Mouse (Mus musculus) yolk sac, embryonic 10.5 days (tissue): Measurements from ENCODE around the gene Fuca1.
"Not testable (repeated sequence)": the region's sequence is repeated elsewhere in the genome, so short reads cannot be mapped to it uniquely, and the experiment has no call there.

Experiments used
- DNase-seq: peaks from one replicate; pipeline ENCODE4 v3.0.0-alpha.2; 2017; ENCODE audit warnings: low spot score

The Fuca1 gene

DNA sequence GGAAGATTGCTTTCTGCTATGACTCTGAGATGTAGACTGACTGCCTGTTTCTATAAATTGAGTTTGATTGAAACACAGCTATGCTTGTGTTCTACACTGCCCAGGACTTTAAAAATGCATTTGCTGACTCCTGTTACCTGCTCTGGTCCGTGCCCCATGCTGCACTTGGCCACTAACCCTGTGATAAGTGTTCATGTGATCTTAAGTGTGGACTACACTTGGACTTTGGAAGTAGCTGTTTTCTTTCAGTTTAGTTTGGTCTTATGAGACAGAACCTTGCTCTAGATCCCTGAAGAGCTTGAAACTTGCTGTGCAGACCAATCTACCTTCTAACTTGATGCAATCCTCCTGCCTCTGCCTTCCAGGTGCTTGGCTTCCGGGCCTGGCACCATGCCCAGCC lies 3.9 kb downstream of the Fuca1 start:
- peak; percentile 42 for DNase-seq

DNA sequence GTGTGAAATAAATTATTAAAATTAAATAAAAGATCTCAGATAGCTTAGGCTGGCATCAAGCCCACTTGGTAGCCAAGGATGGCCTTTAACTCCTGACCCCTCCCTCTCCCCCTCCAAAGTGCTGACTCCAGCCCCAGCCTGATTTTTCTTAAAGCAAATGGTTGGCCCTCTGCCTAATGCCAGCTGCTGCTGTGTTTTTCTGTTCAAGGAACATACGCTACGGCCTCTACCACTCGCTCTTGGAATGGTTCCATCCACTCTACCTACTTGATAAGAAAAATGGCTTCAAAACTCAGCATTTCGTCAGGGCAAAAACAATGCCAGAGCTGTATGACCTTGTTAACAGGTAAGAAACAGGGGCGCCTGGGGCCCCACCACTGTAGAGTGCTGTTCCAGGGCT lies 4.8 kb downstream of the Fuca1 start:
- no peak for DNase-seq

DNA sequence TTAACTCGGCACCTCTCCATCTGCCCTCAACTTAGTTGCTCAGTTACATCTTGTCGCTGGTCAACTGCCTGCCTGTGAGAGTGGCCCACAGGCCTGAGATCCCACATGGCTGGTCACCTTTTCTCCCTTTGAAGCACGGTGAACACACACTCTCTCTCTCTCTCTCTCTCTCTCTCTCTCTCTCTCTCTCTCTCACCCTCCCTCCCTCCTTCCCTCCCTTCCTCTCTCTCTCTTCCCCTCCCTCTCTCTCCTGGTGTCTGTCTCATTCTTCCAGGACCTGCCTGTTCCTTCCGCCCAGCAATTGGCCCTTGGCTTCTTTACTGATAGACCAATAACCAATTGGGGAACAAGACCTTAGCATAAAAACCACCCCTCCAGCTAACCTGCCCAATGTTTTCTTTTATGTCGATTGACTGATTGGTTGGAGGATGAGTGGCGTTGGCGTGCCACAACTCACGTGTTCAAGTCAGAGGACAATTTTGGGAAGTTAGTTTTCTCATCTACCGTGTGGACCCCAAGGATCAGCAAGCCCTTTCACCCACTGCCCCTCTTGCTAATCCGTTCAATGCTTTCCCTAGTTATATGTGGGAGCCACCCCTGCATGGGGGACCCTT lies 5.8 kb downstream of the Fuca1 start:
- DNase-seq = no peak

DNA sequence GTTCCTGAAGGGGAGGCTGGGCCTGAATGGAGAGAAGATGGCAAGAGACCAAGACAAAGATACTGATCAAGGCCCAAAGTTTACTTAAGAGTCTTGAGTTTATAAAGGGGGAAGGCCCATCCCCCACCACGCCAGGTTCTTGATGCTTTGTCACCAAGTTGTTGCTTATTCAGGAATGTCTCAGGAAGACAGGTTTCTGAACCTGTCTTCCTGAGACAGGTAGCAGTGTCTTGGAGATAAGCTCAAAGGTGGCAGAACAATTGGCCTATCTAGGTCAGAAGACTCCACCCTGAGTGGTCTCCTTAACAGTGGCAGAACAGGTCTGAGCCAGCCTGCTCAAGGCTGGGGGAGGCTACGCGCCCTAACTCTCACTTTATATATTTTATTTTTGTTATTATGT lies 6.3 kb downstream of the Fuca1 start:
- DNase-seq = peak; percentile 49

DNA sequence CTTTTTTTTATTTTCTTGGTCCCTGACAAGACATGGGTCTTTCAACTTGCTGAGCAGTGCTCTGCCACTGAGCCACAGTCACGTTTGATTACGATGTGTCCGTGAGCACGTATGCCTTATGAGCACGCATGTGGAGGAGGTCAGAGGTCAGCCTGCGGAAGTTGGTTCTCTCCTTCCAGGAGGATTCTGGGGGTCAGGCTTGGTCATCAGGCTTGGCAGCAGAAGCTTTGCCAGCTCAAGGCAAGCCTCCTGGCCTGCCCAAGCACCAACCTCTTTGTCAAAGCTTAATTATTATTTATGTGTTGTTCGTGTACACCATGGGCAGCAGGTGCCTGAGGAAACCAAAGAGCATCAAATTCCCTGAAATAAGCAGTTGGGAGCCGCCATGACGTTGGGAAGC lies 7.8 kb downstream of the Fuca1 start:
- no peak for DNase-seq

DNA sequence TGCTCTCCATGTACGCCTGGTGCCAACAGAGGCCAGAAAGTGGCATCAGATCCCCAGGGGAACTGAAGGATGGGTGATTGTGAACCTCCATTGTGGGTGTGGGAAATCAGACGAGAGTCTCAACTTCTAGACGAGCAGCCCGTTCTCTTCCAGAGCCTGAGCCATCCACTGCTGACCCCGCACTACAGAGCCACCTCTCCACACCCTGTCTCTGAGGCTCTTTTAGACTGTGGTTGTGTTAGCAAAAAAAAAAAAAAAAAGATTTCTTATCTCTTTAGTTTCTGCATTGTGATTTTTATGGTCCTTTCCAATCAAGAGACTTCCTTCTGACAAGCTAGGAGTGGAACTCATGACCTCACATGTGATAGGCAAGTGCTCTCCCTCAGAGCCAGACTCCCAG lies 8.9 kb downstream of the Fuca1 start:
- DNase-seq = no peak

DNA sequence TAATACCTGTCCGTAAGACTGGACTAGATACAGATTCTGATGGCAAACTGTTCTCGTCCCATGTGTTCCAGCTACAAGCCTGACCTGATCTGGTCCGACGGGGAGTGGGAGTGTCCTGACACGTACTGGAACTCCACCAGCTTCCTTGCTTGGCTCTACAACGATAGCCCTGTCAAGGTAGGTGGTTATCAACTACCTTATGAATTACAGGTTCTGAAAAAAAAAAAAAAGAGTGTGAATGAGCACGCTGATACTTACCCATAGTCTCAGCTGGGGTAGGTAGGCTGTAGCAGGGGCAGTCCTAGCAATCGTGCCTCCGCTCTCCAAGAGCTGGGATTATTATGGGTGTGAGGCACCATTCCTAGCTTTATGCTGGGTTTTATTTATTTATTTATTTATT lies 9.3 kb downstream of the Fuca1 start:
- DNase-seq = no peak

DNA sequence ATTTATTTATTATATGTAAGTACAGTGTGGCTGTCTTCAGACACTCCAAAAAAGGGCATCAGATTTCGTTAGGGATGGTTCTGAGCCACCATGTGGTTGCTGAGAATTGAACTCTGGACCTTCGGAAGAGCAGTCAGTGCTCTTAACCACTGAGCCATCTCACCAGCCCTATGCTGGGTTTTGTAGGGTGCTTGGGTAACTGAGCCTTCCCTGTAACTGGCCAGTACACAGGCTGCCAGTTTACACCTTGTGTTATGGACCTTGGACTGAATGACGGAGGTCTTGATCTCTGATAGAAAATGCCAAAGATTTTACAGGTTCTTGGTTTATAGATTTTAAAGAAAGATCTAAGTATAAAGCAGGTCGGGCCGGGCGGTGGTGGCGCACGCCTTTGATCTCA lies 9.7 kb downstream of the Fuca1 start:
- DNase-seq = no peak

DNA sequence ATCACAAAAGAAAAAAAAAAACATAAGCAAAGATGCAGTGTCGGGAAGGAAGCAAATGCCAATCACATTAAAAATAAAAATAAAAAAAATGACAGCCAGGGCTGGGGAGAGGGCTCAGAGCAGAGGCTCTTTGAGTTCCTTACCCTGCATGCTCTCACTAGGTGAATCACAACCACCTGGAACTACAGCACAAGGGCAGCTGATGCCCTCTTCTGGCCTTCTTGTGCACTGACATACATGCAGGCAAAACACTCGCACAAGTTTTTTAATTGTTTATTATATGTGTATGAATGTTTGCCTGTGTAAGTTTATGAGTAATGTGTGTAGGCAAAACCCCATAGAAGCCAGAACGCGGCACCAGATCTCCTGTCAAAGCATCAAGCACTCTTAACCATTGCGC lies 11.3 kb downstream of the Fuca1 start:
- no peak for DNase-seq

DNA sequence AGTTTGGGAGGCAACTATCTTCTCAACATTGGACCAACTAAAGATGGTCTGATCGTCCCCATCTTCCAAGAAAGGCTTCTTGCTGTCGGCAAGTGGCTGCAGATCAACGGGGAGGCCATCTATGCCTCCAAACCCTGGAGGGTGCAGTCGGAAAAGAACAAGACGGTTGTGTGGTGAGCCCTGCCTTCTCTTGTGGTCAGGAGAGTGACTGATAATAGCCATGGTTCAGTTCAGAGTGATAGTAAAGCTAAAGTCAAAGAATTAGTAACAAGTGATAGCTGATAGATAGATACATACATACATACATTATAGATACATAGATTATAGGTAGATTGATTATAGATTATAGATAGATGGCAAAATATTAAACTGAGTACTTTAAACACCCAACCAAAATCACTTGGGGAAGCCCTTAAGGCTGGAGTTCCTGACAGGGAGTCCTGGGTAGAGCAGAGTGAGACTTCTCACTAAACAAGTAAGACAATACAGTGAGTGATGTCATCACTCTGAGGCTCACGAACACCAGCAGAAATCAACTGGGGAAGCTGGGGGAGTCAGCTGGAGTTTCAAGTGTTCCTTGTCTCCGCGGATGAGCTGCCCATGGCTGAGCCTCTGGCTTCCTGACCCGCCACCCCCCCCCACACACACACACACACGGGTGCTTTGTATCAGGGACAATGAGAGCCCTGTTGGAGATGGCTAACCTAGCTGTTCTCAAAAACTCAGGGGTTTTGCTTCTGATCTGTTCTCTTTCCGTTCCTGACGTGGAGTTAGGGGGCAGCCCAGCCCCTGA lies 14.4 kb downstream of the Fuca1 start:
- DNase-seq = no peak

DNA sequence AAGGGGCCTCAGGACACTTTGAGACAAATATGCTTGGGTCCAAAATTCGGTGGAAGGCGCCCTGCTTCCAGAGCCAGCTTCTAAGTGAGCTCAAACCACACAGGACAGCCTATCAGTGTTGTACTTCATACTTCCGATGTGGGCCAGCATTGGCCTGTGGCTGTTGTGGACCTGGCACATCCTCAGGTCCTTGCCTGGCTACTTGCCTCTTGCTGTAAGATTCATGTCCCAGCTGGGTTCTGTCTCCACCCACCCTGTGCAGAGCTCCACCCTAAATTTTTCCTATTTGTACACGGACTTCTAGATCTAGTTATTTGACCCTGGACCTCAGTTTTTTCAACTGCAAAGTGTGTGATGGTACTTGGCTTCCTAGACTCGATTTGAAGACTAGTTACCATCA lies 15.0 kb downstream of the Fuca1 start:
- no peak for DNase-seq

DNA sequence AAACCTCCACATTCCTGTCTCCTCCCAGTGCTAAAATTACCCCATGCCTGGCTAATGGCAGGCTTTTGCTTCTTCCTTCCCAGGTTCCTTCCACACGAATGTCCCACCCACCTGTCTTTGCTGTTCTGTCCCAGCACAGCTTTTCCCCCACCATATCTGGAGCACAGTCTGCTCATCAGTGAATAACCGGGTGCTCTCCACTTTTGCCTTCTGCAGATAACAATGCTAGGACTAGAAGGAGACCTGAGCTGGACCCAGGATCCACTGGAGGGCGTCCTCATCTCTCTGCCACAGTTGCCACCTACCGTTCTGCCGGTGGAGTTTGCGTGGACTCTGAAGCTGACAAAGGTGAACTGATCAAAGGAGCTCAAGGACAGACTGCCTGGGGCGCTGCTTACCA lies 18.3 kb downstream of the Fuca1 start:
- no peak for DNase-seq

DNA sequence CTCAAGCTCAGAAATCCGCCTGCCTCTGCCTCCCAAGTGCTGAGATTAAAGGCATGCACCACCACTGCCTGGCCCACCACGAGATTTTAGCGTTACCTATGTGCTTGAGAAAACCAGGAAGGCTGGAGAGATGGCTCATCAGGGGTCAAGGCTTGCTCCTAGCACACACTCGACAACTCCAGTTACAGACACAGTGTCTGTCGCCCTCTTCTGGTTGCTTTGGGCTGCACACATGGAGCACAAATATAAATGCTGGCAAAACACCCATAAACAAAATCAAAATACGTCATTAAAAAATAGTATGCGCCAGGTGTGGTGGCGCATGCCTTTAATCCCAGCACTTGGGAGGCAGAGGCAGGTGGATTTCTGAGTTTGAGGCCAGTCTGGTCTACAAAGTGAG lies 20.5 kb downstream of the Fuca1 start:
- DNase-seq = not testable (repeated sequence)

DNA sequence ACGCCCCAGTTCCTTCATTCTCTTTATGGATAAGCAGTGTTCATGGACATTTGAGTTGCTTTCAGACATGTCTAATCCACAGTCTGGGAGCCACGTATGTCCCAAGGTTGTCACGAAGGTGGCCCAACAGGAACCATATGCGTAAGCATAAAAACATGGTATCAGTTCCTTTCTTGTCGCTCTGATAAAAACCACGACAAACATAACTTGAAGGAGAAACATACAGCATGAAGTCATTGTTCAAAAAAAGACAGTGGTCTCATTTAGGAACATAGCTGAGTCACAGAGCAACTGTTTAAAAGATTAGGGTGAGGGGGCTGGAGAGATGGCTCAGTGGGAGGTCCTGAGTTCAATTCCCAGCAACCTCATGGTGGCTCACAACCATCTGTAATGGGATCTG lies 21.7 kb downstream of the Fuca1 start:
- no peak for DNase-seq

DNA sequence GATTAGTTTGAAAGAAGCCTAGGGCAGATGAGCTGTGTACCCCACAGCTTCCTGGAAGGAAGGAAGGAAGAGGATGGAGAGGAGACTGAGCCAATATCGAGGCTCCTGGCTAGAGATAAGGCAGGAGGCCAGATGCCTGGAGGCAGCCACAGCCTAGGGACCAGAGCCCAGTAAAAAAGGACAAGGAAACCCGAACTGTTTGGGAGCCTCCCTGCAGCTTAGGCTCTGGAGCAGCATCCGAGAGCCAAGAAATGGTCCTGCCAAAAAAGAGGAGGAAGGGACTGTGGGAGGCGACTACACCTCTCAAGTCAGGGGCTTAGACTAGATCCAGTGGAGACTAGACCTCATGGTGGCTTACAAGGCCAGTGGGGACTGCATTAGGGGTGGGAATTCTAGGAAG lies 22.9 kb downstream of the Fuca1 start:
- no peak for DNase-seq

DNA sequence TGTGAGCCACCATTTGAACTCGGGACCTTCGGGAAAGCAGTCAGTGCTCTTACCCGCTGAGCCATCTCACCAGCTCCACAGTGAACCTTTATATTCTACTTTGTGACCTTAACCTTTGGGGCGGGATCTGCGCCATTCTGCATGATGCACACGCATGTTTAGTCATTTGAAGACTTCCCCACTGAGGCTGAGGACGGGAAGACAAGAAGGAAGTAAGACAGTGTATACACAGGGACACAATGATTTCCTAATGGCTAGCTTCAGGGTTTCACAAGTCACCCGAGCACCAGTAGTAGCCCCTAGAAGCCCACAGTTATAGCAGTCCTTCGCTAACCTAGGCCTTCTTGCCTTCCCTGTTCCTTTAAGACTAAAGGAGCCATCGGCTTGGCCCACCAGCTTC lies 25.2 kb downstream of the Fuca1 start:
- DNase-seq = no peak

DNA sequence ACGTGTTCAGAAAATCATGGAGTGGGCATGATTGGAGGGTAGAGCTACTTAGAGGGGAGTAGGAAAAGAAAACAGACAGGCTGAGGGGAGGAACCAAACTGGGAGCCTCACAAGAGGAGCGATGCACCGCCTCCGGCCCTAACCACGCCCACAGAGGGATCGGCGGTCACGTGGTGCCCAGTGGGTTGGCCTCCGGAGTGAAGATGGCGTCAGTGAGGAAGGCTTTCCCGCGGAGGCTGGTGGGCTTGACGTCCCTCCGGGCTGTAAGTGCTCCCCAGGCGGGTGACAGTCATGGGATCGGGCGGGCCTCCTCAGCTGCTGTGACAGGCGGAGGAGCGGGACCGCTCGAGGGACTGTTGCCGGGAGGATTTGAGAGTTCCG lies 25.7 kb downstream of the Fuca1 start, which contains the start of gene Hmgcl:
Gene Hmgcl, plus strand, starts transcription at position 171 of the 381 bp plus-strand sequence.
- peak; percentile 93 for DNase-seq

DNA sequence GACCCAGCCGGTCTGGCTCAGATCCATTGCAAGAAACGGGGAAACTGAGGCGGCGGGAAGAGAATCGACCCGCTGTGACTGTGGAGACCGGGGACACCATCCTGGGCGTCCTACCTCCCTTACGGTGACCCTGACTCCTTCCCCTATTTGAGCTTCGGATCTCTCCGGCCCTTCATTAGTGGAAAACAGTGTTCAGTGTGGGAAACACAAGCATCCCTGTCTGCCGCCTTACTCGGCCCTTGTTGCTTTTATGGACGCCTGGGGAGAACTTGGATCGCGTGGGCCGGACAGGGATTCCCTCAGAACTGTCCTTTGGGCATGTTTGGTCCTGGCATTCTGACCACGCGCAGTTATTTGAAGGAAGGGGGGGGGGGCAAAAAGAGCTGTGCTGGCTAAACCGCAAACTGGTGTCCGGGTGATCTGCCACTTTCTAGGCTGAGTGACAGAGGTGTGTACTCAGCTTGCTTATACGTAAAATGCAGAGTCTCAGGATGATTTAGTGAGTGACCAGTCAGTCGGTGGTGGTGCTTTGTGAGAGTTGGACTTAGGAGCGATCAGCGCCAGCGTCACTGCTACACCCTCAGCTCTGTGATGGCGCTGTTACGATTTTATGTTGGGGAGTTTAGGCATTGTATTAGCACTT lies 26.2 kb downstream of the Fuca1 start:
- DNase-seq = no peak

DNA sequence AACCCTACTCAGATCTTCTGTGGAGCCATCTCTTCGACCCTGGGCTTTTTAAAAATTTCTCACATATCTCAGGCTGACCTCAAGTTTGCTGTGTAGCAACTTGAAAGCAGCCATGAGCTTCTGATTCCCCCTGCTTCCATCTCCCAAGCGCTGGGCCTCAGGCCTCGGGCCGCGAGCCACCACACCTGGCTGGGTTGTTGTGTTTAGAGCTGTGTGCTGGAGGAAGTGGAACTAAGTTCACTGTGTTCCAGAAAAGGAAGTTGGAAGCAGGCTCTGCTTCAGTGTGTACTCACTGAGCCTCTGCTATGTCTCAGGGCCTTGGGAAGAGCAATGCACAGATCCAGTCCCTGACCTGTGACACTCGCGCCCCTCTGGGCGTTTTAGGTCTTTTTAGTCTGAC lies 27.6 kb downstream of the Fuca1 start:
- DNase-seq = no peak

DNA sequence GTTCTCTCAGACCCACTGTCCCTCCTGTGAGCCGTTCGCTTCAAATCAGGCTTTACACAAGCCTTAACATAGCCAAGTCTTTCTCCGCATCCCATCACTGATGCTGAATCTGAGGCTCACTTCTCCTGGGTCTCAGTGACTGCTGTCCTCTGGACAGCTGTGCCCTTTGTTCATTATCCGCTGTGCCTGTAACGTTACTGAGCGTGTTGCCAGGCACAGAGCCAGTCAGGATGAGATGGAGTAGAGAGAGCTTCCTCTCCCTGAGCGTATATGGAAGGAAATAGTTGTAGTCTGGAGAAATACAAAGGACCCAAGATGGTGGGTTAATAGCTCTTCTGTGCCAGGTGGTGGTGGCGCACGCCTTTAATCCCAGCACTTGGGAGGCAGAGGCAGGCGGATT lies 28.9 kb downstream of the Fuca1 start:
- no peak for DNase-seq

DNA sequence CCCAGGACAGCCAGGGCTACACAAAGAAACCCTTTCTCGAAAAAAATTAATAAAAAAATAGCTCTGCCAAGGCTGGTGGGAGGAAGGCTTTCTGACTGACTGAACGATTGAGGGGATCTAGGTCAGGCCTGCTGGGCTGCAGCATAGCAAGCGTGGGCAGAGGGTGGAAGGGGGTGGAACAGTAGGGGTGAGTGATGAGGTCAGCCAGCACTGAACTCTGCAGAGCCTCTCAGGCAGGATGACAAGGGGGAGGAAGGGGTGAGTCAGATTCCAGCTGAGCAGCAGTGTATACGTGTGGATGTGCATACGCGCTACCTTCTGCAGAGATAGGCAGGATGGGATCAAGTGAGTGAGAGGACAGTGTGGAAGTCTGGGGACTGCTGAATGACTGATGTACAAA lies 29.4 kb downstream of the Fuca1 start:
- DNase-seq = no peak

DNA sequence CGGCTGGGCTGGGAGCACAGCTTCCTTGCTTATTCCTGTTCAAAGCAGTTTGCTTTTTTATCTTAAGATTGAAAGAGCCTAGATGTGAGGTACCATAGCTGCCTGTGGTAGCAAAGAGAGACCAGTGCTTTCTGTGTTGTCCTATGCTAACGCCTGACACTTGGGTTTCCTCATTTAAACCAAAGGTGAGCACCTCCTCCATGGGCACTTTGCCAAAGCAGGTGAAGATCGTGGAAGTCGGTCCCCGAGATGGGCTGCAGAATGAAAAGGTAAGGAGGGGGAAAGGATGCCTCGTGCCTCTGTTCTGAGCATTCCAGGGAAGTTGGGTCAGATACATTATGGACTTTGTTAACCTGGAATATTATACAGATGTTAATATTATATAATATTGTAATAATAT lies 29.8 kb downstream of the Fuca1 start:
- no peak for DNase-seq

DNA sequence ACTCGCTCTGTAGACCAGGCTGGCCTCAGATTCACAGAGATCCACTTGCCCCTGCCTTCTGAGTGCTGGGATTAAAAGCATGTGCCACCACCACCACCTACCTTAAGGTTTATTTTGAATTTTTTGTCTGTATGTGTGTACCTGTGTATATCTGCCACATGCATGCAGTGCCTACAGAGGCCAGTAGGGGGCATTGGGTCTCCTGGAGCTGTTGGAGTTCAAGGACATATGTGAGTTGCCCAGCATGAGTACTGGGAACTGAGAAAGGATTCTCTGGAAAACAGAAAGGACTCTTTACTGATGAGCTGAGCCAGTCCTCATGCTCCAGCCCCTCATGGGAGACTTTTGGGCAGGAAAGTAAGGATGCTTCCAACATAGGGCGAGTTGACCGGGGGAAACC lies 31.0 kb downstream of the Fuca1 start:
- no peak for DNase-seq

DNA sequence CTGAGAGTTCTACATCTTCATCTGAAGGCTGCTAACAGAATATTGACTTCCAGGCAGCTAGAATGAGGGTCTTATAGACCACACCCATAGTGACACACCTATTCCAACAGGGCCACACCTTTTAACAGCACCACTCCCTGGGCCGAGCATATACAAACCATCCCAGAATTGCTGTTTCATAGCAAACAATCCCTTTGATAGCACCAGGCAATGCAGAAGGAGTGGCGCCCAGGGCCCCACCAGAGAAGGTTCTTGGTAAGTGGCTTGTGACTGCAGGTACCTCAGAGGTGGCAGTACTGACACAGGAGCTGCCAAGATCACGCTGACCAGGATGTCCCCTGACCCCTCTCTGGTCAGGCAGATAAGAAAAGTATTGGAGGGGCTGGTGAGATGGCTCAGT lies 32.6 kb downstream of the Fuca1 start:
- no peak for DNase-seq
